Mouse (Mus musculus): ENCODE data around the gene Slc22a22.
"Not testable (repeated sequence)": the region's sequence is repeated elsewhere in the genome, so short reads cannot be mapped to it uniquely, and the experiment has no call there.

Gene Slc22a22

DNA sequence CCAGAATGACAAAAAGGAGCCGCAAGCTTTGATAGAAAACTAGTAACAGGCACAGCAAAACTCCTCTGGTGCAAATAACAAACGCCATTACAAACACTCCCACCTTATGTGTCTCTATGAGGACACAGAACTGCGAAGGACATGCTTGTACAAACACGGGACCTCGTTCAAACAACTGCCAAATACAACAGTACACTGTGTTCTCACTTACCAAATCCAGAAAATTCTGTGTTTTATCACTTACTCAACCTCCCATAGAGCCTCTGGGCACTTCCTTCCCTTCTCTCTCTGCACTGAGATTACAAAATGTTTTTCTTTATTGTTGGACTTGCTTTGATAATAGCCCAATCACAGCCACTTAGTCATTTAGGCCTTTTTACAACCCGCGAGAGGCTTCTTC is 97.0 kb downstream of the Slc22a22 start:
- DNase-seq (ENCODE audit: low spot score): no peak

GRCm38 (mm10) chr15:57366446-57366845 is 111.0 kb downstream of the Slc22a22 start:
- DNase-seq (ENCODE audit: low spot score): peak; percentile 25

DNA sequence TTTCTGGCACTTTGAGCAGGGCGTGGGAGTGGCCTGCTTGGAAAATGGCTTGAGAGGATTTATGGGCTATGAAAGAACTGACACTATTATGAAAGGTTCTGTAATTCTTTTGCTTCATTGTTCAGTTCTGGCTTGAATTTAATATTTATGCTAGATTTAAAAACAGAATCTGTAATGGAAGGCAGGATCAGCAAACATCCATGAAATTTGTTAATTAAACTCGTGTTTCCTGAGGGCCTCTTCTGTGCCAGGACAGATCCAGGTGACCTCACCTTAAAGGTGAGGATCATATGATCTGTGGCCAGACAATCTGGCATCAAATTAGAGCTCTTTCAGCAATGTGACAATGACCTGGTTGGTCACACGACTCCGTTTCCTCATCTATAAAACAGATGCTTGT is 122.1 kb downstream of the Slc22a22 start:
- DNase-seq (ENCODE audit: low spot score): no peak

DNA sequence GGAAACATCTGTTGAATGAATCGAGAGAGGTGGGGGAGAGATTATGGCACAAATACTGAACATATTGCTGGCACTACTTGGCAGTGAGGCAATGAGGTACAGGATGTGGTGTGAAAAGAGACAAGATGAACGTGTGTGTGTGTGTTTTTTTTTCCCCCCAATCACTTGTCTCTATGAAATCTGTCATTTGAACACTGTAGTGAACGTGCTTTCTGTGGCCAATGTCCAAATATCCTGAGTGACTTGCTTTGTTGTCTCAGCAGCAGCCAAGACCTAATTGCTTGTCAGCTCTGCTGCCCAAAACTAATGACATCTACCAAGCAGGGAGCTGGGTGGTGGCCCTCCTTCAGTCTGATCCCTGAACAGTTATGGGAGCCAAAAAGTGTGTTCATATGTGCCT is 136.9 kb downstream of the Slc22a22 start:
- no peak for DNase-seq (ENCODE audit: low spot score)

DNA sequence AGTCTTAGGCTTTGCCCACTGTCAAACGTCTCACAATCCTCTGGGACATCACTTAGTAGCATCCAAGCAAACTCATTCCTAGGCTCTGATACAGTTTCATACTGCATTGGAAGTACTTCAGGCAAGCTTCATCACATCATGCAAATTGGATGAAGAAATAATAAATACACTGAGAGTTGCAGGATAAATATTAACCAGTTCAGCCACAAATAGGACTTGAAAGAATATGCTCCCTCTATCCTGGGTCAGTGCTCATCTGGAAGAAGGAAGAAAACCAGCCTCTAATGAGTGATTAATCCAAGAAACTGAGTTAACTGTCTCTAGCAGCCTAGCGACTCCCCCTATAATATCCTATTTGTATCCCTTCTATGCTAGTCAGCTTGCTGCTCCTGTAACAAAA is 146.1 kb downstream of the Slc22a22 start:
- no peak for DNase-seq (ENCODE audit: low spot score)

- no peak for DNase-seq (ENCODE audit: low spot score)
Observed at GRCm38 (mm10) chr15:57318001-57318400, 159.4 kb downstream of the Slc22a22 start.

GRCm38 (mm10) chr15:57316486-57316885 is 160.9 kb downstream of the Slc22a22 start:
- DNase-seq (ENCODE audit: low spot score): no peak

- no peak for DNase-seq (ENCODE audit: low spot score)
Observed at GRCm38 (mm10) chr15:57302710-57303109, 174.7 kb downstream of the Slc22a22 start.

DNA sequence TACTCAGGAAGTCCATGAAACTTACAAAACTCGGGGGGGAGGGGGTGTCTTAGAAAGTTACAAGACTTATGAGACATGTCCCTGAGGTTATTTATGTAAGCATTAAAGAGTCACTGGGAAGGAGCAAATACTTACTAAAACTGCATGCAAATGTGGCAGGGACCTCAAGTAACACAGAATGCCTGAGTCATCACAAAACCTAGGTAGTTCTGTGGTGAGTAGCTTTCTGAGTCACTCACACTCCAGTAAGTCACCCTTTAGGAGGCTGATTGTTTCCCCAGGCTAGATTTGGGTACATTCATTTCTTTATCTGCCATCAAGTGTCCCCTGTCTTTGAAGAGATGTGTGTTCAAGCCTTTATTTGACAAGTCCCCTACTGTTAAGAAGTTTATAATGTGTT is 198.9 kb downstream of the Slc22a22 start:
- no peak for DNase-seq (ENCODE audit: low spot score)

DNA sequence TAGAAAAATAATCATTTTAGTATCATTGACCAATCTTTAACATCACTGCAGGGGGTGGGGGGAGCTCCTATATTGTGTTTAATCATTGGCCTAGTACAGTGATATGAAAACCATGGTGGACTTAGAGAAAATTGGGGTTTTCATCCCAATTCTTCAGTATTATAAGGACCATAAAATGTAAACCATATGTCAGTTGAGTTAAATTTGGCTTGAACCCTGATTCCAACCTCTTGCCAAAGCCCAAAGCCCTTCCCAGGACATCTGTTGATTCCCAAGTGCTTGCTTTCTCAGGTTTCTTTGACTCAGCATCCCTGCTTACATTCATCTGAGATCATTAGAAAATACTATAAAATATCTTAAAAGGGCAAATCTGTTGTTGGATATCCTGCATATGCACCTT is 201.0 kb downstream of the Slc22a22 start:
- DNase-seq (ENCODE audit: low spot score): no peak

GRCm38 (mm10) chr15:57240061-57240460 is 237.4 kb downstream of the Slc22a22 start:
- not testable (repeated sequence) for DNase-seq (ENCODE audit: low spot score)

- peak; percentile 10 for DNase-seq (ENCODE audit: low spot score)
Observed at GRCm38 (mm10) chr15:57230439-57230838, 247.0 kb downstream of the Slc22a22 start.

- no peak for DNase-seq (ENCODE audit: low spot score)
Observed at GRCm38 (mm10) chr15:57205315-57205714, 272.1 kb downstream of the Slc22a22 start.

- no peak for DNase-seq (ENCODE audit: low spot score)
Observed at GRCm38 (mm10) chr15:57204444-57204930, 272.9 kb downstream of the Slc22a22 start.

Data from embryo, embryonic 10 days (tissue).